In the genomic region with DNA sequence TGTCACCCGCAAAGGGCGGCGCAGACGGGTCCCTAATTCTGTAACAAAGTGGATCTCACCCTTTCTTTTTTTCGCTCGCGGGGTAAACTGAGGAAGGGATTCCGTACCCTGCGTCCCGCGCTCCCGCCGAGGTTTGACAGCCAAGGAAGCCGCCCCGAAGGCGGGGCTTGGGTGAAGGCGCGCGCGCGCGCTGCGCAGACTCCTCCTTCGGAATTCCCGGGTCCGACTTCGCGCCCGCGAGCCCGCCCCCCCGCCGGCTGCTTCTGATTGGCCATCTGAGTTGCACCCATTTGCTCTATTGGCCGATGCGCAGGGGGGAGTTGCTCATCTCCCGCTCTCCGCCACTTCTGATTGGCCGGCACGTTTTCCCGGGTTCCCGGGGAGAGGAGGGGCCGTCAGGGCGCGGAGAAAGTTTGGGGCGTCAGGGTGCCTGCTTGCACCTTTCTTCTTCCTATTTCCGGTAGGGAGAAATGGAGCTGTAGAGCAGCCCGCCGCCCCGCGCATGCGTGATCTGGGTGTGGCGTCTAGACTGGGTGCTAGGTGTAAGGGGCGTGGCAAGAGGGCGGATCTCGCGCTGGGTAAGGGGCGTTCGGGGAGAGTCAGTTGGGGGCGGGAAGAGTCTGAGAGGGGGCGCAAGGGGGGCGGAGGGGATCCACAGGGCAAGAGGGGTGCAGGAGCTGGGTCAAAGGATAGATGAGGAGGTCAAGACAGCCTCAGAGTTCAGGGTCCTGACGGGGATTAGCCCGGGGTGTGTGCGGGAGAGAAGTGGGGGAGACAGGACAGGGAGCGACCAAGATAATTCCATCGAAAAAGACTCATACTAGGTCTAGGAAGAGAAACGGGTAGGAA, we compare ENCODE assay signal across 8 mouse cellular contexts. TPM values are rescaled to one million over a fixed set of nuclear protein-coding genes. Genes with fewer than 3 reads are reported as not detected.
A peak's percentile ranks its signal among the peaks of the same experiment; 100 is the strongest.
DNase-seq lines count a peak whose midpoint lies in the region; ATAC-seq lines count a peak whose summit lies in the region.

A gene (minus strand): TSS at position 173 of the 849 bp plus-strand sequence.
A gene (plus strand): TSS at position 449 of the 849 bp plus-strand sequence.

- peak within 1 kb of the TSS; percentile 76 for H3K4me2 ChIP-seq in heart, embryonic 13.5 days
- peak within 1 kb of the TSS; percentile 90 for H3K4me2 ChIP-seq in liver, embryonic 12.5 days
- H3K4me2 ChIP-seq in stomach, embryonic 15.5 days: peak within 1 kb of the TSS; percentile 77

- under 1% methylated on average over 66 of the region's 67 CpGs for WGBS in heart, embryonic 13.5 days
- WGBS in liver, embryonic 12.5 days (ENCODE audit: insufficient replicate concordance): under 1% methylated on average over 66 of the region's 67 CpGs
- under 1% methylated on average over 67 of the region's 67 CpGs for WGBS in stomach, embryonic 15.5 days

- no peak within 1 kb of the TSS for H3K27ac ChIP-seq in brown adipose tissue, adult 24 weeks (replicated peaks; ENCODE audit: low read depth, low read length)
- H3K27ac ChIP-seq in heart, embryonic 13.5 days (replicated peaks): peak within 1 kb of the TSS; percentile 63
- H3K27ac ChIP-seq in liver, embryonic 12.5 days: peak within 1 kb of the TSS; percentile 81
- H3K27ac ChIP-seq in stomach, embryonic 15.5 days: peak within 1 kb of the TSS; percentile 31

- peak; percentile 93 for ATAC-seq in heart, embryonic 13.5 days (ENCODE audit: extremely low read depth, insufficient number of reproducible peaks, low FRiP score, low TSS enrichment)
- ATAC-seq in liver, embryonic 12.5 days: peak; percentile 95
- peak; percentile 95 for ATAC-seq in stomach, embryonic 15.5 days (ENCODE audit: insufficient read depth, low FRiP score, low read depth)

- H3K4me3 ChIP-seq in brown adipose tissue, adult 24 weeks (ENCODE audit: insufficient read depth, low read depth, low read length): peak within 1 kb of the TSS; percentile 55
- peak within 1 kb of the TSS; percentile 67 for H3K4me3 ChIP-seq in heart, embryonic 13.5 days
- peak within 1 kb of the TSS; percentile 73 for H3K4me3 ChIP-seq in liver, embryonic 12.5 days
- H3K4me3 ChIP-seq in stomach, embryonic 15.5 days (replicated peaks): peak within 1 kb of the TSS; percentile 69

- DNase-seq in CD4-positive, CD25-positive, alpha-beta regulatory T cell, adult 2 months (ENCODE audit: low read depth, low spot score): peak; percentile 95
- peak; percentile 67 for DNase-seq in fat pad, adult 2 months (ENCODE audit: extremely low read depth, low read depth, low spot score)
- peak; percentile 99 for DNase-seq in kidney, postnatal 10 days
- peak; percentile 84 to 86 for DNase-seq in natural killer cell, adult 2 months (ENCODE audit: low spot score in 2 of 2)

- H3K9me3 ChIP-seq in heart, embryonic 13.5 days: no peaks in the 10 kb centered on the region
- no peaks in the 10 kb centered on the region for H3K9me3 ChIP-seq in liver, embryonic 12.5 days (replicated peaks)
- no peaks in the 10 kb centered on the region for H3K9me3 ChIP-seq in stomach, embryonic 15.5 days

- peaks cover 5% of the 10 kb centered on the region; the same call in 1 of the 2 replicates for H3K4me1 ChIP-seq in brown adipose tissue, adult 24 weeks (ENCODE audit: control insufficient read depth, insufficient read depth, insufficient read length, low read length)
- H3K4me1 ChIP-seq in heart, embryonic 13.5 days: peaks cover 35% of the 10 kb centered on the region
- H3K4me1 ChIP-seq in liver, embryonic 12.5 days: peaks cover 37% of the 10 kb centered on the region
- H3K4me1 ChIP-seq in stomach, embryonic 15.5 days: peaks cover 25% of the 10 kb centered on the region

- no peaks in the 10 kb centered on the region for H3K27me3 ChIP-seq in heart, embryonic 13.5 days (replicated peaks)
- H3K27me3 ChIP-seq in liver, embryonic 12.5 days (replicated peaks): no peaks in the 10 kb centered on the region
- H3K27me3 ChIP-seq in stomach, embryonic 15.5 days (replicated peaks): no peaks in the 10 kb centered on the region

- peak within 1 kb of the TSS; percentile 84 for H3K9ac ChIP-seq in heart, embryonic 13.5 days
- peak within 1 kb of the TSS; percentile 79 for H3K9ac ChIP-seq in liver, embryonic 12.5 days
- peak within 1 kb of the TSS; percentile 52 for H3K9ac ChIP-seq in stomach, embryonic 15.5 days

- peaks cover 42% of the 10 kb centered on the region for H3K36me3 ChIP-seq in heart, embryonic 13.5 days
- peaks cover 50% of the 10 kb centered on the region for H3K36me3 ChIP-seq in liver, embryonic 12.5 days
- peaks cover 8% of the 10 kb centered on the region; the same call in 1 of the 2 replicates for H3K36me3 ChIP-seq in stomach, embryonic 15.5 days

RNA-seq across cellular contexts. Expression of the first gene that starts in this region (rescaled TPM):
- 1.1 and 3.6 TPM in 2 replicates for polyA plus RNA-seq in brown adipose tissue, adult 24 weeks (2012; ENCODE audit: insufficient read depth, insufficient read length, missing spikeins)
- 48.8 and 53.2 TPM in 2 replicates for polyA plus RNA-seq in heart, embryonic 13.5 days (2015; fragmentation: Nextera tagmentation; extraction: Ambion mirVana)
- polyA plus RNA-seq in liver, embryonic 12.5 days (2016; fragmentation: Nextera tagmentation; extraction: Ambion mirVana): 42.2 and 42.4 TPM in 2 replicates
- polyA plus RNA-seq in stomach, embryonic 15.5 days (2015; fragmentation: Nextera tagmentation; extraction: Ambion mirVana): 76.2 and 78.4 TPM in 2 replicates

RNA-seq across cellular contexts. Expression of the second gene that starts in this region (rescaled TPM):
- polyA plus RNA-seq in brown adipose tissue, adult 24 weeks (2012; ENCODE audit: insufficient read depth, insufficient read length, missing spikeins): 0.88 and 2.3 TPM in 2 replicates
- 12.3 and 14.6 TPM in 2 replicates for polyA plus RNA-seq in heart, embryonic 13.5 days (2015; fragmentation: Nextera tagmentation; extraction: Ambion mirVana)
- 10.4 and 14.1 TPM in 2 replicates for polyA plus RNA-seq in liver, embryonic 12.5 days (2016; fragmentation: Nextera tagmentation; extraction: Ambion mirVana)
- polyA plus RNA-seq in stomach, embryonic 15.5 days (2015; fragmentation: Nextera tagmentation; extraction: Ambion mirVana): 19.7 and 20.1 TPM in 2 replicates
